Mouse (Mus musculus) hindbrain, postnatal 0 days (tissue): ENCODE results near the gene Usp42. TPM values are rescaled to one million over a fixed set of nuclear protein-coding genes. Genes with fewer than 3 reads are reported as not detected.

Experiments used
- ATAC-seq: fragments of 200-750 bp; cut with Nextera tagmentation; 2 replicates; pipeline ENCODE4 v1.8.0; 2017; ENCODE audit warnings: mild to moderate bottlenecking, moderate TSS enrichment, moderate library complexity
- DNase-seq: peaks from one replicate; pipeline ENCODE4 v3.0.0-alpha.2; 2015; ENCODE audit warnings: low spot score
- H3K27ac ChIP-seq: fragments of 300-500 bp; sonication (generic); 2 replicates; pipeline ENCODE4 v1.5.1; 2014; ENCODE audit warnings: mild to moderate bottlenecking
- H3K27me3 ChIP-seq: fragments of 300-500 bp; sonication (generic); 2 replicates; pipeline ENCODE4 v1.6.1; 2014; ENCODE audit warnings: low read length, mixed read lengths; ENCODE audit not compliant: insufficient read depth
- H3K36me3 ChIP-seq: fragments of 300-500 bp; sonication (generic); 2 replicates; pipeline ENCODE4 v1.6.1; 2014; ENCODE audit warnings: low read length, mixed read lengths; ENCODE audit not compliant: insufficient read depth
- H3K4me1 ChIP-seq: fragments of 300-500 bp; sonication (generic); 2 replicates; pipeline ENCODE4 v1.6.1; 2014; ENCODE audit warnings: antibody characterized with exemption, low read length, mixed read lengths; ENCODE audit not compliant: insufficient read depth
- H3K4me2 ChIP-seq: fragments of 300-500 bp; sonication (generic); 2 replicates; pipeline ENCODE4 v1.6.1; 2014; ENCODE audit warnings: low read depth, mild to moderate bottlenecking, low read length, moderate library complexity, mixed read lengths
- H3K4me3 ChIP-seq: fragments of 300-500 bp; sonication (generic); 2 replicates; pipeline ENCODE4 v1.5.1; 2014; ENCODE audit warnings: low read length
- H3K9ac ChIP-seq: fragments of 300-500 bp; sonication (generic); replicated peaks from 2 replicates; pipeline ENCODE4 v1.6.1; 2014; ENCODE audit warnings: mild to moderate bottlenecking, low read length, moderate library complexity, mixed read lengths
- H3K9me3 ChIP-seq: fragments of 300-500 bp; sonication (generic); 2 replicates; pipeline ENCODE4 v1.6.1; 2016; ENCODE audit warnings: low read length, mixed read lengths
- CTCF ChIP-seq: IDR thresholded peaks from 2 replicates; pipeline ENCODE4 v1.5.1; 2016; ENCODE audit warnings: antibody characterized with exemption, control low read depth, low read depth
- WGBS: fragments of 180-500 bp; shearing (Covaris S2); extraction: QIAGEN DNeasy Blood & Tissue Kit; methylation state at CpG from one replicate; pipeline ENCODE4 v1.1.7; 2014; 5-methylcytosine and 5-hydroxymethylcytosine counted together
- polyA plus RNA-seq: library from polyadenylated mRNA; unstranded; fragments of >200 nt; fragmentation: Nextera tagmentation; extraction: Ambion mirVana; gene quantifications from 2 replicates; pipeline ENCODE4 v1.2.1, GENCODE M21; 2015
- total RNA-seq: library from RNA; depleted of rRNA; stranded (reverse); fragments of >200 nt; gene quantifications from 2 replicates; pipeline ENCODE4 v1.2.3, GENCODE M21; 2014; rRNA removed

Gene Usp42
- total and polyA plus RNA-seq, 2 experiments from 2014 or later, result 16.6 to 20.4 TPM

GRCm38 (mm10) chr5:143669839-143670238 lies 62.2 kb downstream of the Usp42 start:
- H3K27me3 ChIP-seq, result no peaks in the 10 kb centered on the region
- no peak overlapping the region for H3K9ac ChIP-seq
- H3K36me3 ChIP-seq, result no peaks in the 10 kb centered on the region
- ATAC-seq (no peak), DNase-seq (no peak)
- no peak overlapping the region for H3K4me2 ChIP-seq
- no peak overlapping the region for H3K4me3 ChIP-seq
- no peaks in the 10 kb centered on the region for H3K9me3 ChIP-seq
- H3K27ac ChIP-seq, result no peak overlapping the region
- no peak for TF ChIP-seq CTCF
- no peaks in the 10 kb centered on the region for H3K4me1 ChIP-seq
- WGBS, result 59% methylated on average over 2 of the region's 2 CpGs

GRCm38 (mm10) chr5:143669393-143669792 lies 62.7 kb downstream of the Usp42 start:
- no peaks in the 10 kb centered on the region for H3K4me1 ChIP-seq
- no peak overlapping the region for H3K4me2 ChIP-seq
- no peaks in the 10 kb centered on the region for H3K27me3 ChIP-seq
- DNase-seq (no peak), ATAC-seq (no peak)
- no peak overlapping the region for H3K4me3 ChIP-seq
- no peak overlapping the region for H3K9ac ChIP-seq
- peak; percentile 27; the same call in 1 of the 2 replicates for TF ChIP-seq CTCF
- H3K27ac ChIP-seq, result no peak overlapping the region
- no peaks in the 10 kb centered on the region for H3K9me3 ChIP-seq
- H3K36me3 ChIP-seq, result no peaks in the 10 kb centered on the region
- WGBS, result 44% methylated on average over 2 of the region's 2 CpGs

- H3K27ac ChIP-seq, result no peak overlapping the region
- no peak for ATAC-seq
- H3K4me3 ChIP-seq, result no peak overlapping the region
- no peaks in the 10 kb centered on the region for H3K27me3 ChIP-seq
- H3K9ac ChIP-seq, result no peak overlapping the region
- TF ChIP-seq CTCF, result no peak
- 45% methylated on average over 2 of the region's 2 CpGs for WGBS
- no peaks in the 10 kb centered on the region for H3K9me3 ChIP-seq
- H3K36me3 ChIP-seq, result no peaks in the 10 kb centered on the region
- peak; percentile 21 for DNase-seq
- H3K4me2 ChIP-seq, result no peak overlapping the region
- no peaks in the 10 kb centered on the region for H3K4me1 ChIP-seq
Measured at GRCm38 (mm10) chr5:143668884-143669283, 63.2 kb downstream of the Usp42 start.

DNA sequence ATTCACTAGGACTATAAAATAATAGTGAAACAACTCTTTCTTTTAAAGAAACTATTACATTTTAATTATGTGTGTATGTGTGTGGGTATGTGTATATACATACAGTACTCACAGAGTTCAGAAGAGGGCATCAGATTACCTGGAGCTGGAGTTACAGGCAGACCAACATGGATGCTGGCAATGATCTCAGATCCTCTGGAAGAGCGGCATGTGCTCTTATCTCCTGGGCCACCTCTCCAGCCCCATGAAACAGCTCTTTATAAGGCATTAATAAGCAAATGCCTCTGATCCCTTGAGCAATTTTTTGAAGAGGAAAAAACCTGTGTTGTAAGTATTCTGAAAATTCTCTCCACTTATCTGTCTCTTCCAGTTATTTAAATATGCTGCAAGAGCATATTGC lies 66.1 kb downstream of the Usp42 start:
- H3K36me3 ChIP-seq, result no peaks in the 10 kb centered on the region
- no peaks in the 10 kb centered on the region for H3K27me3 ChIP-seq
- H3K27ac ChIP-seq, result no peak overlapping the region
- no peak overlapping the region for H3K9ac ChIP-seq
- no peaks in the 10 kb centered on the region for H3K9me3 ChIP-seq
- no peak for TF ChIP-seq CTCF
- H3K4me1 ChIP-seq, result no peaks in the 10 kb centered on the region
- DNase-seq (no peak), ATAC-seq (no peak)
- H3K4me3 ChIP-seq, result no peak overlapping the region
- H3K4me2 ChIP-seq, result no peak overlapping the region
- WGBS, result 91% methylated on average over 1 of the region's 1 CpGs

GRCm38 (mm10) chr5:143665561-143665960 lies 66.5 kb downstream of the Usp42 start:
- TF ChIP-seq CTCF, result no peak

GRCm38 (mm10) chr5:143663074-143663687 lies 68.9 kb downstream of the Usp42 start:
- 91% methylated on average over 7 of the region's 7 CpGs for WGBS
- TF ChIP-seq CTCF, result no peak
- Histone ChIP-seq H3K4me3 (no peak overlapping the region), H3K4me2 (no peak overlapping the region), H3K36me3 (no peaks in the 10 kb centered on the region), H3K9me3 (no peaks in the 10 kb centered on the region), H3K4me1 (no peaks in the 10 kb centered on the region), H3K27me3 (no peaks in the 10 kb centered on the region), H3K27ac (no peak overlapping the region; the same call in 1 of the 2 replicates), H3K9ac (no peak overlapping the region)
- DNase-seq (no peak), ATAC-seq (no peak)

More at GRCm38 (mm10) chr5:143665561-143665960, 66.5 kb downstream of the Usp42 start:
- ATAC-seq, result no peak
- 85% methylated on average over 2 of the region's 2 CpGs for WGBS
- DNase-seq, result no peak
- H3K4me1 ChIP-seq, result no peaks in the 10 kb centered on the region
- no peak overlapping the region for H3K4me2 ChIP-seq
- H3K4me3 ChIP-seq, result no peak overlapping the region
- H3K27ac ChIP-seq, result no peak overlapping the region
- H3K27me3 ChIP-seq, result no peaks in the 10 kb centered on the region
- no peaks in the 10 kb centered on the region for H3K9me3 ChIP-seq
- no peaks in the 10 kb centered on the region for H3K36me3 ChIP-seq
- H3K9ac ChIP-seq, result no peak overlapping the region

Other genes starting within 250 kb of the Usp42 start
- gene Rac1, start 204.2 kb downstream of the Usp42 start, total RNA-seq, result 143 and 148 TPM in 2 replicates
- 412 and 436 TPM in 2 replicates for gene Rac1, start 204.2 kb downstream of the Usp42 start, polyA plus RNA-seq
- 43.3 and 43.6 TPM in 2 replicates for gene Cyth3, start 109.8 kb downstream of the Usp42 start, total RNA-seq
- 35.5 and 36.3 TPM in 2 replicates for gene Cyth3, start 109.8 kb downstream of the Usp42 start, polyA plus RNA-seq
- gene Eif2ak1, start 85.5 kb upstream of the Usp42 start, total RNA-seq, result 21.0 and 24.7 TPM in 2 replicates
- gene Eif2ak1, start 85.5 kb upstream of the Usp42 start, polyA plus RNA-seq, result 34.9 and 37.7 TPM in 2 replicates
- gene Ankrd61, start 165.4 kb upstream of the Usp42 start, total RNA-seq, result not detected in 2 replicates
- 0.18 and 0.38 TPM in 2 replicates for gene Ankrd61, start 165.4 kb upstream of the Usp42 start, polyA plus RNA-seq
- gene Aimp2, start 177.6 kb upstream of the Usp42 start, total RNA-seq, result 46.9 and 49.9 TPM in 2 replicates
- 67.7 and 73.4 TPM in 2 replicates for gene Aimp2, start 177.6 kb upstream of the Usp42 start, polyA plus RNA-seq
- gene Pms2, start 177.7 kb upstream of the Usp42 start, total RNA-seq, result 16.2 and 22.8 TPM in 2 replicates
- 23.2 and 23.7 TPM in 2 replicates for gene Pms2, start 177.7 kb upstream of the Usp42 start, polyA plus RNA-seq
- 0.99 TPM in 1 of 2 replicates, not detected in the other for gene Gm42421, start 195.9 kb upstream of the Usp42 start, total RNA-seq
- gene Gm42421, start 195.9 kb upstream of the Usp42 start, polyA plus RNA-seq, result 1.5 and 2.8 TPM in 2 replicates
- gene Rsph10b, start 200.8 kb upstream of the Usp42 start, total RNA-seq, result 3.9 and 5.0 TPM in 2 replicates
- gene Rsph10b, start 200.8 kb upstream of the Usp42 start, polyA plus RNA-seq, result 5.6 TPM in 2 replicates